ENCODE assay signal across 19 mouse cellular contexts in genomic region chr2:69690214-69690613, GRCm38 (mm10). TPM values are rescaled to one million over a fixed set of nuclear protein-coding genes. Genes with fewer than 3 reads are reported as not detected.
"Had no signal": no experiment of that assay in that cellular context is flagged by ENCODE, and none has a peak within 500 bp of the region (broad histone marks: within the 10 kb centered on the region; RNA-seq: fewer than 3 reads in every experiment).

No protein-coding gene starts in this region.

- H3K4me1 ChIP-seq: neural tube, embryonic 12.5 days; neural tube, embryonic 13.5 days; neural tube, embryonic 15.5 days; stomach, embryonic 15.5 days had no signal

- H3K27ac ChIP-seq: neural tube, embryonic 12.5 days; neural tube, embryonic 13.5 days; neural tube, embryonic 15.5 days; stomach, embryonic 15.5 days; stomach, postnatal 0 days had no signal

- H3K4me3 ChIP-seq: neural tube, embryonic 12.5 days; neural tube, embryonic 13.5 days; neural tube, embryonic 15.5 days; stomach, embryonic 15.5 days had no signal

- H3K9ac ChIP-seq: neural tube, embryonic 12.5 days; neural tube, embryonic 13.5 days; neural tube, embryonic 15.5 days; stomach, embryonic 15.5 days had no signal

- H3K27me3 ChIP-seq: neural tube, embryonic 12.5 days; neural tube, embryonic 13.5 days; neural tube, embryonic 15.5 days; stomach, embryonic 15.5 days had no signal

- DNase-seq: retina, postnatal 1 day; right cerebral cortex, postnatal 14 days; right cerebral cortex, postnatal 25 days; right cerebral cortex, postnatal 4 days; spleen, adult 18-20 months; thymus, adult 18-20 months; thymus, adult 2 months; thymus, postnatal 14 days; thymus, postnatal 25 days; thymus, postnatal 36 days; thymus, postnatal 4 days had no signal

RNA-seq across cellular contexts. Expression of gene Klhl41, which starts 20.3 kb away (rescaled TPM):
- total RNA-seq: neutrophil, adult 5-6 weeks had no signal
- polyA plus RNA-seq: small intestine, adult 2 months; spleen, adult 2 months had no signal

RNA-seq across cellular contexts. Expression of gene Bbs5, which starts 43.2 kb away (rescaled TPM):
- total RNA-seq: neutrophil, adult 5-6 weeks had no signal
- polyA plus RNA-seq: small intestine, adult 2 months had no signal
